Mouse (Mus musculus): ENCODE results near the gene Nup98. TPM values are rescaled to one million over a fixed set of nuclear protein-coding genes. Genes with fewer than 3 reads are reported as not detected.

The Nup98 gene
- total and polyA plus RNA-seq, 3 experiments = 24.6 to 37.1 (median 25.0) TPM

DNA sequence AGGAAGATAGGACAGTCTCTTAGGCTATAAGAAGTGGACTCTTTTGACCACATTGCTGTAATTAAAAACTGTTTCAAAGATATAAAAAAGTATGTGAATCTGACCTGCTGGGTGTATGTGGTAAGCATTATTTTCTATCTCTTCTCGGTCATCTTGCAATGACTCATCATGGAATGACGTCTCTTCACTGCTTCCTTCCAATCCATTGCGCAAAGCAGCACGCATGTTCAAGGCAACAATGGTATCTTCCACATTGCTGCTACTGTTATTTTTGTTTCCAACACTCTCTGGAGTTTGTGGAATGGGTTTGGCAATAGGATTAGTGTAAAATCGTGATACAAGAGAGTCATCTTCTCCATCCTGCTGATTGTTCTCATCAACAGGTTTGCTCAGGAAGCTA, 56.3 kb downstream of the Nup98 start:
- in situ Hi-C loops (cut with MboI; ENCODE audit: low pct_ligation_motif_present, low pct_unique_long_range_greater_than_20kb, low sequenced_read_pairs) (no loop called here), dilution Hi-C loops (cut with MboI; ENCODE audit: extremely low pct_ligation_motif_present, extremely low pct_unique_long_range_greater_than_20kb, low sequenced_read_pairs) (no loop called here)
- Histone ChIP-seq H3K27ac (ENCODE audit: insufficient read depth, low read depth) (no peak overlapping the region), H3K79me2 (replicated peaks; ENCODE audit: control insufficient read depth, extremely low read depth, insufficient read depth, poor library complexity, severe bottlenecking) (no peaks in the 10 kb centered on the region), H3K4me3 (replicated peaks in 1 of 3; ENCODE audit: low read depth in 2 of 3, low read length in 2 of 3, poor library complexity in 1 of 3) (no peak overlapping the region), H3K36me3 (replicated peaks in 1 of 2; ENCODE audit: control insufficient read depth in 1 of 2, insufficient read depth in 1 of 2, low read length in 1 of 2) (peaks cover 29 to 85% of the 10 kb centered on the region in 2 experiments), H3K9me3 (replicated peaks; ENCODE audit: low read length) (no peaks in the 10 kb centered on the region), H3K4me1 (ENCODE audit: control insufficient read depth in 1 of 2, insufficient read depth in 2 of 2) (no peaks in the 10 kb centered on the region), H3K9ac (ENCODE audit: insufficient read depth, low read depth) (no peak overlapping the region), H3K27me3 (replicated peaks) (no peaks in the 10 kb centered on the region), H3K4me2 (ENCODE audit: insufficient read depth, low read depth, poor library complexity, severe bottlenecking) (no peak overlapping the region)
- DNase-seq (ENCODE audit: extremely low read depth) = no peak
- TF ChIP-seq ZKSCAN1 (IDR thresholded peaks at IDR 0.05; ENCODE audit: borderline replicate concordance, low read depth, low read length) (no peak), RAD21 (IDR thresholded peaks at IDR 0.05; ENCODE audit: low read depth, low read length) (no peak), MYC (IDR thresholded peaks at IDR 0.05; ENCODE audit: low read depth, low read length) (no peak), USF1 (IDR thresholded peaks at IDR 0.05; ENCODE audit: low read depth, low read length) (no peak), ZNF384 (IDR thresholded peaks at IDR 0.05; ENCODE audit: low read depth, low read length) (no peak), ZC3H11A (IDR thresholded peaks at IDR 0.05; ENCODE audit: low read depth, low read length) (no peak), USF2 (conservative IDR thresholded peaks at IDR 0.05; ENCODE audit: low read depth, low read length) (no peak), E2F4 (IDR thresholded peaks at IDR 0.05; ENCODE audit: insufficient replicate concordance, low read depth, low read length) (no peak), KAT2A (IDR thresholded peaks at IDR 0.05; ENCODE audit: insufficient replicate concordance, low read length) (no peak), POLR2AphosphoS2 (IDR thresholded peaks at IDR 0.05; ENCODE audit: low read depth, low read length) (no peak), MXI1 (IDR thresholded peaks at IDR 0.05; ENCODE audit: low read depth, low read length) (no peak), JUND (conservative IDR thresholded peaks at IDR 0.05; ENCODE audit: low read depth, low read length) (no peak), ELF1 (IDR thresholded peaks at IDR 0.05; ENCODE audit: low read depth, low read length) (no peak), CHD2 (IDR thresholded peaks at IDR 0.05; ENCODE audit: low read length) (no peak), TCF12 (IDR thresholded peaks at IDR 0.05; ENCODE audit: low read depth, low read length) (no peak)

- Histone ChIP-seq H3K27me3 (replicated peaks) (no peaks in the 10 kb centered on the region), H3K79me2 (replicated peaks; ENCODE audit: control insufficient read depth, extremely low read depth, insufficient read depth, poor library complexity, severe bottlenecking) (no peaks in the 10 kb centered on the region), H3K4me2 (ENCODE audit: insufficient read depth, low read depth, poor library complexity, severe bottlenecking) (no peak overlapping the region), H3K9me3 (replicated peaks; ENCODE audit: low read length) (no peaks in the 10 kb centered on the region), H3K9ac (ENCODE audit: insufficient read depth, low read depth) (no peak overlapping the region), H3K4me3 (replicated peaks in 1 of 3; ENCODE audit: low read depth in 2 of 3, low read length in 2 of 3, poor library complexity in 1 of 3) (no peak overlapping the region), H3K27ac (ENCODE audit: insufficient read depth, low read depth) (no peak overlapping the region), H3K4me1 (ENCODE audit: control insufficient read depth in 1 of 2, insufficient read depth in 2 of 2) (no peaks in the 10 kb centered on the region), H3K36me3 (replicated peaks in 1 of 2; ENCODE audit: control insufficient read depth in 1 of 2, insufficient read depth in 1 of 2, low read length in 1 of 2) (peaks cover 46 to 90% of the 10 kb centered on the region in 2 experiments)
- no peak for TF ChIP-seq MAZ (IDR thresholded peaks at IDR 0.05; ENCODE audit: low read depth, low read length)
- TF ChIP-seq MAFK (IDR thresholded peaks at IDR 0.05; ENCODE audit: insufficient replicate concordance, low read length) = peak; percentile 95
- DNase-seq (ENCODE audit: extremely low read depth) = no peak
- dilution Hi-C loops (cut with MboI; ENCODE audit: extremely low pct_ligation_motif_present, extremely low pct_unique_long_range_greater_than_20kb, low sequenced_read_pairs) (no loop called here), in situ Hi-C loops (cut with MboI; ENCODE audit: low pct_ligation_motif_present, low pct_unique_long_range_greater_than_20kb, low sequenced_read_pairs) (no loop called here)
These were observed 72.1 kb downstream of the Nup98 start for GRCm38 (mm10) chr7:102137898-102138297.

All from CH12.LX (cell line).